Mouse (Mus musculus) cortical plate, adult 2 months (tissue): ENCODE results near the gene Ugt2b5.

Source experiments
- CTCF ChIP-seq: fragments of 200-500 bp; IDR thresholded peaks from 2 replicates; pipeline ENCODE4 v1.5.1; 2011; ENCODE audit warnings: mild to moderate bottlenecking, control low read depth, low read length; ENCODE audit not compliant: insufficient read depth; ENCODE audit errors: extremely low read depth
- POLR2A ChIP-seq: fragments of 200-500 bp; IDR thresholded peaks from 2 replicates; pipeline ENCODE4 v1.6.1; 2011; ENCODE audit warnings: mild to moderate bottlenecking, low read length, control low read depth; ENCODE audit not compliant: insufficient read depth; ENCODE audit errors: extremely low read depth

DNA sequence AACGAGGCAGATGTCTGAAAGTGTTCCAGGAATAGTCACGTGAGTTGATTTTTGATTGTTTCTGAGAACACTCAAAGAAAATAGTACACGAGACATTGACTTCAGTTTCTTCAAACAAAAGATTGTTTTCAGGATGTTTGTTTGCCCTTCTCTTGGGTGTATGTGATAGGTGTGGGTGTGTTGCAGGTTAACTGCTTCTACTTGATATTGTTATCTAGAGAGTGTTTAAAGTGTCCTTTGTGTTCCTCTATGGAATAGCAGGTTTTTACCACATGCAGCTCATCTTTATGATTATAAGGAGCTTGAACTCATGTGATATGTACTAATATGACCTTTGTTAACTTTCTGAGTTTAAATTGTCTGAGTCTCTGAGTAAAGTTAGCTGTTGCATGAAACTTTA lies 53.8 kb downstream of the Ugt2b5 start:
- TF ChIP-seq CTCF = no peak
- TF ChIP-seq POLR2A = no peak
